Mouse (Mus musculus) activated CD4-positive, CD25-positive, alpha-beta regulatory T cell, adult 4 months (primary cell): ENCODE data around the gene Lipt1. TPM values are rescaled to one million over a fixed set of nuclear protein-coding genes. Genes with fewer than 3 reads are reported as not detected.
A peak's percentile ranks its signal among the peaks of the same experiment; 100 is the strongest.

Experiments
- ATAC-seq: one replicate; pipeline ENCODE4 v1.8.0; 2017
- polyA plus RNA-seq, 2 experiments: library from polyadenylated mRNA; unstranded; fragments of 100-300 nt; shearing (Covaris generic); gene quantifications; one replicate each; pipeline ENCODE4 v1.2.1; 2017

Gene Lipt1
- polyA plus RNA-seq, result 1 to 10 TPM; 5.6 to 9.3 TPM

GRCm38 (mm10) chr1:37871704-37872103 is at the start of gene Lipt1:
Gene Lipt1 (plus strand): TSS chr1:37871738.
- peak; percentile 7 for ATAC-seq

GRCm38 (mm10) chr1:37831681-37832080 is 39.9 kb upstream of the Lipt1 start:
- ATAC-seq, result no peak

DNA sequence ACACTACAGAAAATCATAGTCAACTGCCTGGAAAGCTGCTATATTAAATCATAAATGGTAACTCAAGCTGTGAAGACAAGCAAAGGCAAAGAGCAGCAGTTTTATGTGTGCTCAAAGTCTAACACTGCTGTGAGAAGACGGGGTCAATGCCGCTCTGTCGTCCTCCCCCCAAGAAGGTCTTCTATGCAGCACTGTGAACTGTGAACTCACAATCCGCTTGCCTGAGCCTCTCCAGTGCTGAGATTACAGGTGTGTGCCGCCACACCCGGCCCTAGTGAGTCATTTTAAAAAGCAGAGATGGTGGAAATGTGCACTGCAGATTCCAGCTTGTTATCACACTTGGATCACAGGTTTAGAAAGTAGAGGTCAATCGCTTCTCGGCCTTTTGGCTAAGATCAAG is 24.7 kb upstream of the Lipt1 start:
- no peak for ATAC-seq

- ATAC-seq, result no peak
Observed at GRCm38 (mm10) chr1:37850696-37851095, 20.8 kb upstream of the Lipt1 start.

DNA sequence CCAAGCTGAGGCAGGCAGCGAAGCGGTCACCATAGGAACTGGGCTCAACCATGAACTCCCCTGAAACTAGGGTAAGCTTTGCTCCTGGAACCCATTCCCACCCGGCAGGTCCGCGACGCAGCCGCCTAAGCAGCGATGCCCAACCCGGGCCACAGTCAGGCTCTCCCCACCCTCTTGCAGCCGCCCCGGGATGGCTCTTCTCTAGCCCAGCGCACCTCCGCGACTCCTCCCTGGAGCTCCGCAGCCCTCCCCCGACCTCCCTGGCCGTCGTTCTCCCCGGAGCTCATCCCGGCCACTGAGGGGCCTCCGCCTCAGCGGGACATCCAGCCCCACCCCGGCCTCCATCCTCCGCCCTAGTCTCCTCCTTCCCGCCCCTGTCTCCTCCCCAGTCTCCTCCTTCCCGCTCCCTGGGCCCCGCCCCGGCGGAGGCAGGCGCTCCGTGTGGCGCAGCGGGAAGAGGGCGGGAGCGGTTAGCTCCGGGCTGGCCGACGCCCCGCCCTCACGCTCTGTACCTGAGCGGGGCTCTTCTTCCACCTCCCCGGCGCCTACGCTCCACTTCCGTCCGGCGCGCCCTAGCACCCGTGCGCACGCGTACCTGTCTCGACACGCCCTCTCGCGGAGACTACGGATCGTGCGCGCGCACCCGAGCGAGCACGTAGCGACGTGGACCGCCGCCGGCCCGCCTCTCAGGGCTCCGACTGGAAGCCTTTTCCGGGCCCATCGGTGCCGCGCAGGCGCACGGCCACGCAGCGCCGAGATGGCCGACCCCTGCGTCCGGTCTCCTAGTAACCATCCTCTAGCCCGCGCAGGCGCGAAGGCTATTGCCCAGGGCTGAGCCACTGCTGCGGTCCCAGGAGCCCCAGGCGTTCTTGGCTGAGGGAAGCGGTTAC is 6.8 kb upstream of the Lipt1 start:
- ATAC-seq, result peak; percentile 91

DNA sequence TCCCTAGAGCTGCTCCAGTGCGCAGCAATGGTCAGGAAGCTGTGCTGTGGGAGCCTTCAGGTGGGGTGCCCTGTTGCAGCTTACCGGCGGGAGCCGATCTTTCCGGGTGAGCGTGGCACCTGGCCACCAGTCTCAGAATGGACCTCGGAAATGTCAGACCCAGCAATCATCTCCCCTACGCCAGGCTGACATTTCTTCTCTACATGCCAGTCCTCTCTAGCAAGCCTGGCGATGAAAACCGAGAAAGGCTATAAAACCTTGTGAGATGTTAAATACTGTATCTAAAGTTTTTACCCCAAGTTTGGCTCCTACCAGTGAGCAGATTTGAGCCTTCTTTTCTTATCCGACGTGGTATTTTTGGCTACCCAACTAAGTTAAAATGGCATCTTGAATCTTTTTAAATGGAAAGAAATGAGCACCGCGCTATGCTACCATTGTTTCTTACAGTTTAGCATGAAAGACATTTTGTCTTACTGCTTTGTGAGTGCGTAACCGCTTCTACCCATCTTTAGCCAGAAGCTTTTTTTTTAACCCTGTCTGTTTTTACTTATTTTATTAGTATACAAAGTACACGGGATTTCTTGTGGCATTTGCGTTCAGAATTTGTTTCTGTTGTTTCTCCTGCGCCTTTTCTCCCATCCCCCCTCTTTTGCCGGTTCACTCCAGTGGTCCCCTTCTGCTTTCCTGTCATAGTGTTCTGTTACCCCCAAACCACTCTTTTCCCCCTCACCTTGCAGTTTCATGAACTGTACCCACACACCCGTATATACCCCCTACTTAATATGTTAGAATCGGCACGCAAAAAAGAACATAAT is 5.9 kb upstream of the Lipt1 start:
- no peak for ATAC-seq

- ATAC-seq, result no peak
Observed at GRCm38 (mm10) chr1:37866286-37866685, 5.3 kb upstream of the Lipt1 start, which contains the start of gene Tsga10. Gene Tsga10 (minus strand): TSS chr1:37866429.

- ATAC-seq, result no peak
Observed at GRCm38 (mm10) chr1:37867056-37867455, 4.5 kb upstream of the Lipt1 start.

GRCm38 (mm10) chr1:37867684-37868322 is 3.7 kb upstream of the Lipt1 start:
- no peak for ATAC-seq

DNA sequence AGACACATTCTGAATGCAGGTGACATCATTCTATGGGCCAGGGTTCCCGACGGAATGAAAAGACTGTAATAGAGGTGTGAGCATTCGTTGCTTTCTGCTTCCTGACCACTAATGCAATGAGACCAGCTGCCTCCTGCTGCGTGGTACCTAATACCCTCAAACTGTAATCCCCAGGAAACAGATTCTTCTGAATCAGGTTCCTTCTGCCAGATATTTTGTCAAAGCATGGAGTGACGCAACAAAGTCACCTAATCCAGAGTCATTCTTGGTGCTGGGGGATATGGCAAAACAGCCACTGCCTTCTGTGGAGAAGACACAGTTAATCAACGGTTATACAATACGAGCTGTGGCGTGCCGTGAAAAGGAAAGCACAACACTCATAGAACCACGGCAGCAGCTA is 2.9 kb upstream of the Lipt1 start:
- ATAC-seq, result no peak

DNA sequence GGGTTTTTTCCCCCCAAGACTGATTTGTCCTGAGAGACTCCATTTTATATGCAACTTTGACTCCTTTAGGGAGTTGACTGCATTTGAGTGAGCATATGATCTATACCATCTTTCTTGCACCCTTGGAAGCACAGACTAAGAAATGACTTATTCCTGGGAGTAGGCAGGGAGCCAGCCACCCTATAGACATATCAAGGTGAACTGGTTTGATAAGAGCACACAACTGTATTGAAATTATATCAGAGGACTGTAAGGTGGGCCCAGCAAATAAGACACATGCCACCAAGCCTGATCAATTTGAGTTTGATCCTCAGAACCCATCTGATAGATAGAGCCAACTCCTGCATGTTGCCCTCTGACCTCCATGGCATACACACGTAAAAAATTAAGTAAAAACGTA is 2.2 kb upstream of the Lipt1 start:
- ATAC-seq, result no peak

DNA sequence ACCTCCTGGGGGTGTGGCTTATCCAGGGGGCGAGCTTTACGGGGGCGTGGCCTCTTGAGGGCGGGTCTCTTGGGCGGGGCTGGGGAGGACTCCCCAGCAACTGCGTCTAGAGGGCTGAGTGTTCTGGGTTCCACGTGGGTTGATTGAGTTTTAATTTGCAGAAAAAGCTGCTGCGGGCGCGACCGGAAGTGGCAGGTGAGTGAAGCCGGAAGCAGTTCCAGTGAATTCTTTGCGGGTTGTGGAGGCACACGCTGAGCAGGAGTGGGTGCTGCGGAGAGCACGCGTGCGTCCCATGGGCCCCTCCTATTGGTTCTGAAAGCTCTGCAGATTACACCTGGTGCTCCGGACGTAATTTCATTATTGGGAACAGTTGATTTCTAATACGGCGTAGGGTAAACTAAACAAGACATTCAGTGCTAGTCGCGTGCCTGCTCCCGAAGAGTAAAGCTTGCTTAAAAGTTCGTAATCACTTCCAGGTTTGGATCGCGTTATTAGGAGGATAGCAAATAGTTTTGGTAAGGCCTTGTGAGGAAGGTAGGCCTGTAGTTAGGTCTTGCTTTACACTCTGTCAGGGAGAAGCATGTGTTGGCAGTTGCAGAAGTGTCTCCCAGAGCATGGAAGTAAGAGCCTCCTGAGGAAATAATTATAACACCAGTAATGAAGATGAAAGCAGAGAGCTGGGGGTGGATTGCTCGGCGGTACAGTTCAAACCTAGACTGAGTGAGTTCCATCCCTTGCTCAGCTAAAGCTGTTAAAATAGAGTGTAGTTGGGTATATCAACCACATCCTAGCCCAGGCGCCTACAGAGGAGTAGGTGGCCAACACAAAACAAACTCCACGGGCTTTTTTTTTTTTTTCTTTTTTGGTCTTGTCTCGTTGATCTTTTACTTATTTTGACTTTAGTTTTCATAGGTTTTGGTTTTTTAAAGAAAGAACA is 861 bp downstream of the Lipt1 start:
- ATAC-seq, result peak; percentile 91

- no peak for ATAC-seq
Observed at GRCm38 (mm10) chr1:37873157-37873556, 1.6 kb downstream of the Lipt1 start.

DNA sequence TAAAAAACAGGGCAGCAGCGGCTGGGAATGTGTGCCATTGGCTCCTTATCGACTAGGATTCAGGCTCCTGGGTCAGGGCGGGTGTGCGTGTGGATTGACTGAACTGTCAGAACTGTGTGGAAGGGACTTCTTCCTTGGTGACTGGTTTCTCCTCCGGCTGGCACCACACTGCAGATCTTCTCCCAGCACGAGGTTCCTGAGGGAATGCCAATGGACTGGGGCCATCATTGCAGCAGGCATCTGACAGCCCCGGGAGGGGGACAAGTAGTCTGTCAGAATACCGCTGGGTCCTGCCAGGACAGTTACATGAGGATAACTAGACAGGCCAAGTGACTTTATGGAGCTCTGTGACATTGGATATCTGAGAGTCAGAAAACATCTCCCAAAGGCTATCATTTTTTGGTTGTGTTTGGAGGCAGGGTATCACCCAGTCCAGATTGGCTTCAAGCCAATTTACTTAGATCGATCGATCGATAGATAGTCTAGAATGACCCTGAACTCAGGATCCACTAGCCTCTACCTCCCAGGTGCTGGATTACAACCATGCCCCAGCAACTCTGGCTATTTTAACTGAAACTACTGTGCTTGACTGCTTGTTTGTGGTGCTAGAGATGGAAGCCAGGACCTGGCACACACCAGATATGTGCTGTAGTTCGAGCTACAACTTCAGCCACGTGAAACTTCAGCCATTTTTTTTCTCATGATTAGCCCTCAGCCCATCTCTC is 6.4 kb downstream of the Lipt1 start:
- ATAC-seq, result no peak

- no peak for ATAC-seq
Observed at GRCm38 (mm10) chr1:37883411-37883810, 11.9 kb downstream of the Lipt1 start.

GRCm38 (mm10) chr1:37884451-37884850 is 12.9 kb downstream of the Lipt1 start:
- ATAC-seq, result no peak

- ATAC-seq, result no peak
Observed at GRCm38 (mm10) chr1:37889206-37889605, 17.7 kb downstream of the Lipt1 start.

- ATAC-seq, result peak; percentile 87
Observed at GRCm38 (mm10) chr1:37890025-37890652, 18.6 kb downstream of the Lipt1 start, which contains the start of the genes Mitd1 and Mrpl30. Gene Mitd1 (minus strand): TSS chr1:37890411. Gene Mrpl30 (plus strand): TSS chr1:37890477.

DNA sequence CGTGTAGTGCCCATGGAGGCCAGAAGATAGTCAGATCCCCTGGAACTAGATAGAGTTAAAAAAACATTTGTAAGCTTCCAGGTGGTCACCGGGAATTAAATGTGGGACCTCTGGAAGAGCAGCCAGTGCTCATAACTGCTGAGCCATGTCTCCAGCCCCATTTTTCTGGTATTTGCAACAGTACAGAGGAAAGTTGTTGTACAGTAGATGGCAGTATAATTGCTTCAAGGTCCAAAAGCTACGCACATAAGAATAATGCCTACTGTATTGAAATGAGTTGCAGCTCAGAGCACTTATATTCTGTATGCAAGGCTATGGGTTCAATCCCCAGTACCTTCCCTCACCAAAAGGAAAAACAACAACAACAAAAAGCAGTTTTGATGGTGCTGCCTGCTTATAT is 19.9 kb downstream of the Lipt1 start:
- no peak for ATAC-seq

- no peak for ATAC-seq
Observed at GRCm38 (mm10) chr1:37894606-37895005, 23.1 kb downstream of the Lipt1 start.

DNA sequence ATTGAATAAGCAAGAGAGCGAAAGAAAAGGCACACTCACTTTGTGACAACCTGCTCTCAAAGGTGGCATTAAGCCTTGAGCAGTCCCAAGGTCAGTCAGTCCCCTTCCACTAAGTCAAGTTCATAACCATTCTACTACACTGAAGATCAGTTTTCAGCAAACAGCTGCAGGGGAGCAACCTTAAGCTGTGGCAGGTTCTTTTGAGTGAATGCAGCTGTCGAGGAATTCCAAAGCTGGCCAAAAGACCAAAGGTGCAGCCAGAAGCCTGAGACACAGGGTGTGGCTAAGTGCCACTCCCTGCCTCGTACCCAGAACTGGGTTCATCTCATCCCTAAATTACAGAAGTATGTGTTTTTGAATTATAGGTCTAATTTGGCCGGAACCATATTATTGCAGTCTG is 28.3 kb downstream of the Lipt1 start:
- no peak for ATAC-seq
